Mouse (Mus musculus): Measurements from ENCODE around the gene Gja8. TPM values are rescaled to one million over a fixed set of nuclear protein-coding genes. Genes with fewer than 3 reads are reported as not detected.
A peak's percentile ranks its signal among the peaks of the same experiment; 100 is the strongest.

The Gja8 gene
- polyA plus RNA-seq, 1 experiment from 2014 or later: not detected

GRCm38 (mm10) chr3:96881557-96881956, 44.3 kb downstream of the Gja8 start:
- ATAC-seq: no peak
- Histone ChIP-seq H3K9ac (replicated peaks; ENCODE audit: low read depth) (no peak overlapping the region), H3K9me3 (ENCODE audit: low read length) (no peaks in the 10 kb centered on the region), H3K36me3 (ENCODE audit: insufficient read depth, low read length) (peaks cover 21% of the 10 kb centered on the region; the same call in 1 of the 2 replicates), H3K4me1 (ENCODE audit: insufficient read depth, low read depth, low read length) (no peaks in the 10 kb centered on the region), H3K27me3 (replicated peaks; ENCODE audit: insufficient read depth, low read length) (no peaks in the 10 kb centered on the region), H3K4me3 (ENCODE audit: low read depth, low read length) (no peak overlapping the region), H3K27ac (ENCODE audit: low read length) (no peak overlapping the region), H3K4me2 (replicated peaks; ENCODE audit: low read depth, low read length) (no peak overlapping the region)
- no peak for DNase-seq (ENCODE audit: low spot score)
- TF ChIP-seq CTCF (IDR thresholded peaks at IDR 0.05) (no peak), EP300 (IDR thresholded peaks at IDR 0.05) (no peak)
- 75% methylated on average over 6 of the region's 6 CpGs for WGBS

- H3K27me3 ChIP-seq (replicated peaks; ENCODE audit: insufficient read depth, low read length): no peaks in the 10 kb centered on the region
- H3K4me1 ChIP-seq (ENCODE audit: insufficient read depth, low read depth, low read length): no peaks in the 10 kb centered on the region
- no peak overlapping the region for H3K9ac ChIP-seq (replicated peaks; ENCODE audit: low read depth)
- ATAC-seq (no peak), DNase-seq (ENCODE audit: low spot score) (no peak)
- TF ChIP-seq CTCF (IDR thresholded peaks at IDR 0.05) (no peak), EP300 (IDR thresholded peaks at IDR 0.05) (no peak)
- 80% methylated on average over 4 of the region's 4 CpGs for WGBS
- no peak overlapping the region for H3K4me2 ChIP-seq (replicated peaks; ENCODE audit: low read depth, low read length)
- no peak overlapping the region for H3K27ac ChIP-seq (ENCODE audit: low read length)
- H3K9me3 ChIP-seq (ENCODE audit: low read length): no peaks in the 10 kb centered on the region
- no peak overlapping the region for H3K4me3 ChIP-seq (ENCODE audit: low read depth, low read length)
- H3K36me3 ChIP-seq (ENCODE audit: insufficient read depth, low read length): peaks cover 21% of the 10 kb centered on the region; the same call in 1 of the 2 replicates
These were observed 45.4 kb downstream of the Gja8 start for GRCm38 (mm10) chr3:96880385-96880784.

DNA sequence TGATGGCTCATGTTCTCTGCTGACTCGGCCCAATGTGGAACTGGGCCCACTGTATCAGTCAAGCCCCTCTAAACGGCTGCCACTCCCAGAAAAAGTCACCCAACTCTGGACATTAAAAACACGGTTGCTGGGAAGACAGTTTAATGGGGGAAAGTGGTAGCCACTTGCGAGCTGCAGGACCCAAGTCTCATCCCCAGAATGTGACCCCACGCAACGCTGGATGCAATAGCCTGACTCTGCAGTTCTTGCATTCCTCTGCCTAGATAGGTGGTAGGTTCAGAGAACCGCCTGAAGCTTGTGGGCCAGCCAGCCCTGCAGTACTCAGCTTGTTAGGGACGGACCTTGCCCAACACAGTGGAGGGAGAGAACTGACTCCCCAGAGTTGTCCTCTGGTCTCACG, 46.3 kb downstream of the Gja8 start:
- WGBS: 88% methylated on average over 9 of the region's 9 CpGs
- no peaks in the 10 kb centered on the region for H3K27me3 ChIP-seq (replicated peaks; ENCODE audit: insufficient read depth, low read length)
- peaks cover 24% of the 10 kb centered on the region; the same call in 1 of the 2 replicates for H3K36me3 ChIP-seq (ENCODE audit: insufficient read depth, low read length)
- no peak overlapping the region for H3K4me3 ChIP-seq (ENCODE audit: low read depth, low read length)
- no peak overlapping the region for H3K4me2 ChIP-seq (replicated peaks; ENCODE audit: low read depth, low read length)
- no peak overlapping the region for H3K9ac ChIP-seq (replicated peaks; ENCODE audit: low read depth)
- TF ChIP-seq CTCF (IDR thresholded peaks at IDR 0.05): no peak
- no peak for TF ChIP-seq EP300 (IDR thresholded peaks at IDR 0.05)
- H3K9me3 ChIP-seq (ENCODE audit: low read length): no peaks in the 10 kb centered on the region
- H3K4me1 ChIP-seq (ENCODE audit: insufficient read depth, low read depth, low read length): no peaks in the 10 kb centered on the region
- H3K27ac ChIP-seq (ENCODE audit: low read length): no peak overlapping the region
- DNase-seq (ENCODE audit: low spot score) (no peak), ATAC-seq (no peak)

DNA sequence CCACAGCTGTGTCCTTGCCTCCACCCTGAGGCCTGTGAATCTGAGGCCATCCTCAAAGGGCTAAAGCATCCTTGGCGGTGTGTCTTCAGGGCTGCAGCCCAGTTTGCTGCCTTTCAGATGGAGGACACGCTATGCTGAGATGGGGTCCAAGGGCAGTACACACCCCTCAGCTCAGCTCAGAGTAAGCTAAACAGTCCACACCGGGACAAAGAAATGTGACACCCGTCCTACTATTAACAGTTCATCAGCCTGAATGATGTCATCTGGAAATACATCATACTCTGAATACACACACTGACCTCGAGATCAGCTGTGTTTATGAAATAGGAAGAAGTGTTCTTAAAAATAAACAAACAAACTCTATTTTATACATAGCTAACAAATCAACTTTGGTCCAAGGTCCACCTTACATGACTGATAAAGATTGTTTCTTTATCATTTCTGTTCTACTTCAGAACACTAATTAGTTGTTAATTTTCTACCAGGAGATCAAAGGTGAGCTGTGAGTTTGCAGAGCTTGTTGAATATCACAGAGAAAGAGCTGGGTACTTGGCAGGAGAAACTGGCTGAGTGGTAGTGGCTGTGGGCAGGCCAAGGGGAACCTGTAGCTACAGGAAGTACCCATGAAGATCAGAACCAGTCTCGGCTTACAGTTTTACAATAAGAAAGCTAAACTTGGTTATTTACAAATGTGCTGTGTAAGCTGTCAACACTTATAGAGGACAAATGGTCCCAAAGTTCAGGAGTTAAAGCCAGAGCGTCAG, 50.8 kb downstream of the Gja8 start:
- no peaks in the 10 kb centered on the region for H3K9me3 ChIP-seq (ENCODE audit: low read length)
- TF ChIP-seq EP300 (IDR thresholded peaks at IDR 0.05): no peak
- TF ChIP-seq CTCF (IDR thresholded peaks at IDR 0.05): no peak
- peak; percentile 5 for DNase-seq (ENCODE audit: low spot score)
- H3K27ac ChIP-seq (ENCODE audit: low read length): no peak overlapping the region
- no peaks in the 10 kb centered on the region for H3K27me3 ChIP-seq (replicated peaks; ENCODE audit: insufficient read depth, low read length)
- WGBS: 45% methylated on average over 7 of the region's 7 CpGs
- no peak overlapping the region for H3K9ac ChIP-seq (replicated peaks; ENCODE audit: low read depth)
- H3K4me1 ChIP-seq (ENCODE audit: insufficient read depth, low read depth, low read length): no peaks in the 10 kb centered on the region
- ATAC-seq: no peak
- no peak overlapping the region for H3K4me3 ChIP-seq (ENCODE audit: low read depth, low read length)
- H3K4me2 ChIP-seq (replicated peaks; ENCODE audit: low read depth, low read length): no peak overlapping the region
- peaks cover 25% of the 10 kb centered on the region for H3K36me3 ChIP-seq (ENCODE audit: insufficient read depth, low read length)

DNA sequence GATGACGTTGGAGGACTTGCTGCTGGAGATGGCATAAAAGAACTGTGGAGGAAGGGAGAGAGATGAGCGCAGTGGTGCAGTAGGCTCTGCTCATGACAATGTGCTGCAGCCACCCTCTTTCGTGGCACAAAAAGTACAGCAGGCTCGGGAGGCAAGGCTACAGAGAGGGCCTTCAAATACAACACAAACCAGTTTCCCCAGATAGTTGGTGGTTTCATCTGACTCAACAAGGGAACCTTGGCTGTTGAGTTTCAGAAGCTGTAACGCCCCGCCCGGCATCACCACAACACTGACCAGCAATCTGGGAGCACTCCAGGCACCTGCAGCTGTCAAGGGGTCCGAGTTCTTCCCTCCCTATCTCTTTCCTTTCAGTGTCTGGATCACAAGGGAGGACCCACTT, 53.3 kb downstream of the Gja8 start:
- Histone ChIP-seq H3K9ac (replicated peaks; ENCODE audit: low read depth) (no peak overlapping the region), H3K4me3 (ENCODE audit: low read depth, low read length) (no peak overlapping the region), H3K27ac (ENCODE audit: low read length) (no peak overlapping the region), H3K9me3 (ENCODE audit: low read length) (no peaks in the 10 kb centered on the region), H3K27me3 (replicated peaks; ENCODE audit: insufficient read depth, low read length) (no peaks in the 10 kb centered on the region), H3K36me3 (ENCODE audit: insufficient read depth, low read length) (peaks cover 21% of the 10 kb centered on the region), H3K4me1 (ENCODE audit: insufficient read depth, low read depth, low read length) (no peaks in the 10 kb centered on the region), H3K4me2 (replicated peaks; ENCODE audit: low read depth, low read length) (no peak overlapping the region)
- ATAC-seq (no peak), DNase-seq (ENCODE audit: low spot score) (no peak)
- 93% methylated on average over 8 of the region's 8 CpGs for WGBS
- TF ChIP-seq CTCF (IDR thresholded peaks at IDR 0.05): no peak
- TF ChIP-seq EP300 (IDR thresholded peaks at IDR 0.05): no peak

GRCm38 (mm10) chr3:96871070-96871469, 54.8 kb downstream of the Gja8 start:
- Histone ChIP-seq H3K4me1 (ENCODE audit: insufficient read depth, low read depth, low read length) (no peaks in the 10 kb centered on the region), H3K27ac (ENCODE audit: low read length) (no peak overlapping the region), H3K27me3 (replicated peaks; ENCODE audit: insufficient read depth, low read length) (no peaks in the 10 kb centered on the region), H3K4me3 (ENCODE audit: low read depth, low read length) (no peak overlapping the region), H3K9me3 (ENCODE audit: low read length) (no peaks in the 10 kb centered on the region), H3K4me2 (replicated peaks; ENCODE audit: low read depth, low read length) (no peak overlapping the region), H3K36me3 (ENCODE audit: insufficient read depth, low read length) (peaks cover 21% of the 10 kb centered on the region), H3K9ac (replicated peaks; ENCODE audit: low read depth) (no peak overlapping the region)
- ATAC-seq (no peak), DNase-seq (ENCODE audit: low spot score) (no peak)
- WGBS: 87% methylated on average over 8 of the region's 8 CpGs
- no peak for TF ChIP-seq CTCF (IDR thresholded peaks at IDR 0.05)
- TF ChIP-seq EP300 (IDR thresholded peaks at IDR 0.05): no peak
